Mouse (Mus musculus) hindbrain, embryonic 11.5 days (tissue): ENCODE measurements around the gene Slc44a5. TPM values are rescaled to one million over a fixed set of nuclear protein-coding genes. Genes with fewer than 3 reads are reported as not detected.
"Not testable (repeated sequence)": the region's sequence is repeated elsewhere in the genome, so short reads cannot be mapped to it uniquely, and the experiment has no call there.

ENCODE experiments used
- ATAC-seq: fragments of 200-750 bp; cut with Nextera tagmentation; 2 replicates; pipeline ENCODE4 v1.8.0; 2017; ENCODE audit warnings: mild to moderate bottlenecking, moderate TSS enrichment, moderate library complexity; ENCODE audit not compliant: low FRiP score
- DNase-seq: peaks from one replicate; pipeline ENCODE4 v3.0.0-alpha.2; 2015; ENCODE audit warnings: low spot score
- H3K27ac ChIP-seq: fragments of 300-500 bp; sonication (generic); 2 replicates; pipeline ENCODE4 v1.5.1; 2014; ENCODE audit warnings: mild to moderate bottlenecking, low read depth, low read length
- H3K27me3 ChIP-seq: fragments of 300-500 bp; sonication (generic); 2 replicates; pipeline ENCODE4 v1.6.1; 2014; ENCODE audit warnings: mild to moderate bottlenecking, low read length, moderate library complexity, mixed read lengths; ENCODE audit not compliant: control insufficient read depth, insufficient read depth
- H3K36me3 ChIP-seq: fragments of 300-500 bp; sonication (generic); 2 replicates; pipeline ENCODE4 v1.6.1; 2014; ENCODE audit warnings: mild to moderate bottlenecking, low read length, moderate library complexity, mixed read lengths; ENCODE audit not compliant: control insufficient read depth, insufficient read depth
- H3K4me1 ChIP-seq: fragments of 300-500 bp; sonication (generic); replicated peaks from 2 replicates; pipeline ENCODE4 v1.6.1; 2014; ENCODE audit warnings: low read length, mixed read lengths; ENCODE audit not compliant: control insufficient read depth, insufficient read depth
- H3K4me2 ChIP-seq: fragments of 300-500 bp; sonication (generic); replicated peaks from 2 replicates; pipeline ENCODE4 v1.6.1; 2014; ENCODE audit warnings: mild to moderate bottlenecking, low read depth, low read length
- H3K4me3 ChIP-seq: fragments of 300-500 bp; sonication (generic); 2 replicates; pipeline ENCODE4 v1.5.1; 2014; ENCODE audit warnings: low read depth, low read length
- H3K9ac ChIP-seq: fragments of 300-500 bp; sonication (generic); 2 replicates; pipeline ENCODE4 v1.6.1; 2014; ENCODE audit warnings: low read depth, low read length
- H3K9me3 ChIP-seq: fragments of 300-500 bp; sonication (generic); 2 replicates; pipeline ENCODE4 v1.6.1; 2016; ENCODE audit warnings: low read length; ENCODE audit not compliant: control insufficient read depth
- WGBS: fragments of 180-500 bp; shearing (Covaris S2); extraction: QIAGEN DNeasy Blood & Tissue Kit; methylation state at CpG from one replicate; pipeline ENCODE4 v1.1.7; 2014; 5-methylcytosine and 5-hydroxymethylcytosine counted together
- polyA plus RNA-seq: library from polyadenylated mRNA; unstranded; fragments of >200 nt; fragmentation: Nextera tagmentation; extraction: Ambion mirVana; gene quantifications from 2 replicates; pipeline ENCODE4 v1.2.1, GENCODE M21; 2014

Gene Slc44a5
- polyA plus RNA-seq, 1 experiment from 2014 or later: 6.2 TPM

- WGBS: 56% methylated on average over 8 of the region's 8 CpGs
- DNase-seq (no peak), ATAC-seq (peak; percentile 36; the same call in 1 of the 2 replicates)
- H3K27ac ChIP-seq: no peak overlapping the region
- no peak overlapping the region for H3K9ac ChIP-seq
- no peaks in the 10 kb centered on the region for H3K27me3 ChIP-seq
- H3K4me1 ChIP-seq: no peaks in the 10 kb centered on the region
- H3K9me3 ChIP-seq: no peaks in the 10 kb centered on the region
- no peak overlapping the region for H3K4me2 ChIP-seq
- H3K36me3 ChIP-seq: no peaks in the 10 kb centered on the region
- H3K4me3 ChIP-seq: no peak overlapping the region
Measured at GRCm38 (mm10) chr3:154222141-154222591, 248.9 kb downstream of the Slc44a5 start.

- Histone ChIP-seq H3K36me3 (no peaks in the 10 kb centered on the region), H3K4me1 (no peaks in the 10 kb centered on the region), H3K27ac (0 out of 2 replicates have a peak overlapping the region, but pooled peaks have one; percentile 42), H3K9ac (no peak overlapping the region), H3K9me3 (no peaks in the 10 kb centered on the region), H3K27me3 (no peaks in the 10 kb centered on the region), H3K4me3 (no peak overlapping the region), H3K4me2 (no peak overlapping the region)
- 60% methylated on average over 4 of the region's 4 CpGs for WGBS
- DNase-seq (no peak), ATAC-seq (peak; percentile 57; the same call in 1 of the 2 replicates)
Measured at GRCm38 (mm10) chr3:154222688-154223087, 249.5 kb downstream of the Slc44a5 start.

GRCm38 (mm10) chr3:154226100-154226752 lies 253.0 kb downstream of the Slc44a5 start:
- ATAC-seq (peak; percentile 29; the same call in 1 of the 2 replicates), DNase-seq (peak; percentile 85)
- H3K27ac ChIP-seq: no peak overlapping the region
- 53% methylated on average over 10 of the region's 10 CpGs for WGBS
- no peaks in the 10 kb centered on the region for H3K36me3 ChIP-seq
- no peak overlapping the region for H3K4me2 ChIP-seq
- H3K4me1 ChIP-seq: no peaks in the 10 kb centered on the region
- H3K9ac ChIP-seq: no peak overlapping the region
- H3K4me3 ChIP-seq: no peak overlapping the region
- no peaks in the 10 kb centered on the region for H3K27me3 ChIP-seq
- no peaks in the 10 kb centered on the region for H3K9me3 ChIP-seq

- no peak overlapping the region for H3K9ac ChIP-seq
- 83% methylated on average over 1 of the region's 1 CpGs for WGBS
- H3K27ac ChIP-seq: no peak overlapping the region
- H3K4me1 ChIP-seq: no peaks in the 10 kb centered on the region
- H3K36me3 ChIP-seq: no peaks in the 10 kb centered on the region
- H3K4me3 ChIP-seq: no peak overlapping the region
- no peaks in the 10 kb centered on the region for H3K27me3 ChIP-seq
- DNase-seq (no peak), ATAC-seq (no peak)
- no peaks in the 10 kb centered on the region for H3K9me3 ChIP-seq
- H3K4me2 ChIP-seq: no peak overlapping the region
Measured at GRCm38 (mm10) chr3:154244932-154245331, 271.7 kb downstream of the Slc44a5 start.

- WGBS: 84% methylated on average over 2 of the region's 2 CpGs
- no peak overlapping the region for H3K4me2 ChIP-seq
- no peaks in the 10 kb centered on the region for H3K4me1 ChIP-seq
- ATAC-seq (no peak), DNase-seq (no peak)
- H3K36me3 ChIP-seq: no peaks in the 10 kb centered on the region
- no peak overlapping the region for H3K4me3 ChIP-seq
- no peaks in the 10 kb centered on the region for H3K27me3 ChIP-seq
- no peak overlapping the region for H3K27ac ChIP-seq
- H3K9me3 ChIP-seq: no peaks in the 10 kb centered on the region
- no peak overlapping the region for H3K9ac ChIP-seq
Measured at GRCm38 (mm10) chr3:154251486-154251885, 278.2 kb downstream of the Slc44a5 start.

- no peak overlapping the region for H3K4me2 ChIP-seq
- DNase-seq: no peak
- no peak overlapping the region for H3K9ac ChIP-seq
- no peaks in the 10 kb centered on the region for H3K4me1 ChIP-seq
- H3K27me3 ChIP-seq: no peaks in the 10 kb centered on the region
- H3K9me3 ChIP-seq: no peaks in the 10 kb centered on the region
- 75% methylated on average over 10 of the region's 10 CpGs for WGBS
- no peak overlapping the region for H3K4me3 ChIP-seq
- H3K27ac ChIP-seq: no peak overlapping the region
- no peaks in the 10 kb centered on the region for H3K36me3 ChIP-seq
- no peak for ATAC-seq
Measured at GRCm38 (mm10) chr3:154252219-154252618, 279.0 kb downstream of the Slc44a5 start.

GRCm38 (mm10) chr3:154254187-154254586 lies 281.0 kb downstream of the Slc44a5 start:
- 98% methylated on average over 2 of the region's 2 CpGs for WGBS
- H3K4me1 ChIP-seq, H3K4me3 ChIP-seq, H3K9ac ChIP-seq, H3K4me2 ChIP-seq, H3K27me3 ChIP-seq, H3K27ac ChIP-seq, H3K36me3 ChIP-seq, H3K9me3 ChIP-seq, ATAC-seq, DNase-seq: not testable (repeated sequence)

GRCm38 (mm10) chr3:154257312-154257711 lies 284.1 kb downstream of the Slc44a5 start:
- ATAC-seq: no peak

GRCm38 (mm10) chr3:154268313-154268712 lies 295.1 kb downstream of the Slc44a5 start:
- H3K9me3 ChIP-seq: no peaks in the 10 kb centered on the region
- no peaks in the 10 kb centered on the region for H3K4me1 ChIP-seq
- ATAC-seq (no peak), DNase-seq (no peak)
- no peaks in the 10 kb centered on the region for H3K27me3 ChIP-seq
- no peaks in the 10 kb centered on the region for H3K36me3 ChIP-seq
- H3K9ac ChIP-seq: no peak overlapping the region
- no peak overlapping the region for H3K4me2 ChIP-seq
- H3K4me3 ChIP-seq: no peak overlapping the region
- WGBS: 76% methylated on average over 9 of the region's 9 CpGs
- H3K27ac ChIP-seq: no peak overlapping the region

More at GRCm38 (mm10) chr3:154257312-154257711, 284.1 kb downstream of the Slc44a5 start:
- H3K27me3 ChIP-seq: no peaks in the 10 kb centered on the region
- no peaks in the 10 kb centered on the region for H3K4me1 ChIP-seq
- no peaks in the 10 kb centered on the region for H3K36me3 ChIP-seq
- no peak overlapping the region for H3K9ac ChIP-seq
- H3K9me3 ChIP-seq: no peaks in the 10 kb centered on the region
- H3K4me3 ChIP-seq: no peak overlapping the region
- H3K27ac ChIP-seq: no peak overlapping the region
- no peak for DNase-seq
- no peak overlapping the region for H3K4me2 ChIP-seq
